Mouse (Mus musculus) erythroblast, embryonic 14.5 days (primary cell): Measurements from ENCODE around the gene Krt86. TPM values are rescaled to one million over a fixed set of nuclear protein-coding genes. Genes with fewer than 3 reads are reported as not detected.

ENCODE experiments used
- H3K27me3 ChIP-seq: 2 replicates; pipeline ENCODE4 v1.6.1; 2012; ENCODE audit warnings: inconsistent platforms; ENCODE audit not compliant: control insufficient read depth
- H3K36me3 ChIP-seq: 2 replicates; pipeline ENCODE4 v1.6.1; 2012; ENCODE audit warnings: mild to moderate bottlenecking, inconsistent platforms; ENCODE audit not compliant: control insufficient read depth
- H3K4me1 ChIP-seq: 2 replicates; pipeline ENCODE4 v1.6.1; 2012; ENCODE audit warnings: inconsistent platforms; ENCODE audit not compliant: control insufficient read depth
- H3K4me3 ChIP-seq: replicated peaks from 2 replicates; pipeline ENCODE3; 2012; ENCODE audit warnings: moderate library complexity, mild to moderate bottlenecking, inconsistent platforms
- H3K9me3 ChIP-seq: 2 replicates; pipeline ENCODE4 v1.6.1; 2012; ENCODE audit warnings: low read length, inconsistent platforms, mixed read lengths; ENCODE audit not compliant: control insufficient read depth
- GATA1 ChIP-seq: IDR thresholded peaks from 2 replicates; pipeline ENCODE4 v1.6.1; 2012; ENCODE audit warnings: low read length, inconsistent platforms, mixed read lengths
- TAL1 ChIP-seq: IDR thresholded peaks from 3 replicates; pipeline ENCODE4 v1.6.1; 2012; ENCODE audit warnings: low read length, inconsistent platforms, mixed read lengths
- polyA plus RNA-seq: library from polyadenylated mRNA; stranded (reverse); fragments of >175 nt; gene quantifications from 2 replicates; pipeline ENCODE4 v1.2.3, GENCODE M21; 2012

The Krt86 gene
- polyA plus RNA-seq, 1 experiment: not detected

- Histone ChIP-seq H3K36me3 (no peaks in the 10 kb centered on the region), H3K4me3 (no peak overlapping the region), H3K9me3 (no peaks in the 10 kb centered on the region), H3K4me1 (no peaks in the 10 kb centered on the region), H3K27me3 (peaks cover 6% of the 10 kb centered on the region)
- TF ChIP-seq TAL1 (no peak), GATA1 (no peak)
Measured at GRCm38 (mm10) chr15:101483646-101484045, 10.4 kb downstream of the Krt86 start.

- no peaks in the 10 kb centered on the region for H3K27me3 ChIP-seq
- no peak overlapping the region for H3K4me3 ChIP-seq
- H3K9me3 ChIP-seq: no peaks in the 10 kb centered on the region
- no peaks in the 10 kb centered on the region for H3K36me3 ChIP-seq
- no peak for TF ChIP-seq TAL1
- no peak for TF ChIP-seq GATA1
- H3K4me1 ChIP-seq: no peaks in the 10 kb centered on the region
Measured at GRCm38 (mm10) chr15:101484939-101485338, 11.7 kb downstream of the Krt86 start.

GRCm38 (mm10) chr15:101485911-101486635 is 12.8 kb downstream of the Krt86 start:
- H3K27me3 ChIP-seq: no peaks in the 10 kb centered on the region
- no peaks in the 10 kb centered on the region for H3K4me1 ChIP-seq
- H3K36me3 ChIP-seq: no peaks in the 10 kb centered on the region
- no peak overlapping the region for H3K4me3 ChIP-seq
- TF ChIP-seq GATA1 (no peak), TAL1 (no peak)
- H3K9me3 ChIP-seq: no peaks in the 10 kb centered on the region

- H3K9me3 ChIP-seq: no peaks in the 10 kb centered on the region
- TF ChIP-seq TAL1: no peak
- no peak for TF ChIP-seq GATA1
- no peaks in the 10 kb centered on the region for H3K36me3 ChIP-seq
- no peak within 1 kb of the TSS for H3K4me3 ChIP-seq
- no peaks in the 10 kb centered on the region for H3K27me3 ChIP-seq
- H3K4me1 ChIP-seq: no peaks in the 10 kb centered on the region
Measured at GRCm38 (mm10) chr15:101491431-101491830, 18.2 kb downstream of the Krt86 start, which contains the start of gene Krt83. Gene Krt83, minus strand, starts transcription at chr15:101491512.

GRCm38 (mm10) chr15:101492718-101493117 is 19.4 kb downstream of the Krt86 start:
- H3K4me1 ChIP-seq: no peaks in the 10 kb centered on the region
- H3K4me3 ChIP-seq: no peak overlapping the region
- no peaks in the 10 kb centered on the region for H3K36me3 ChIP-seq
- no peaks in the 10 kb centered on the region for H3K27me3 ChIP-seq
- TF ChIP-seq GATA1: no peak
- TF ChIP-seq TAL1: no peak
- H3K9me3 ChIP-seq: no peaks in the 10 kb centered on the region

- no peaks in the 10 kb centered on the region for H3K9me3 ChIP-seq
- H3K36me3 ChIP-seq: no peaks in the 10 kb centered on the region
- TF ChIP-seq GATA1 (no peak), TAL1 (no peak)
- no peaks in the 10 kb centered on the region for H3K27me3 ChIP-seq
- H3K4me1 ChIP-seq: no peaks in the 10 kb centered on the region
- H3K4me3 ChIP-seq: no peak overlapping the region
Measured at GRCm38 (mm10) chr15:101493713-101494112, 20.4 kb downstream of the Krt86 start.

- H3K27me3 ChIP-seq: no peaks in the 10 kb centered on the region
- TF ChIP-seq TAL1 (no peak), GATA1 (no peak)
- no peak overlapping the region for H3K4me3 ChIP-seq
- H3K9me3 ChIP-seq: no peaks in the 10 kb centered on the region
- H3K36me3 ChIP-seq: no peaks in the 10 kb centered on the region
- H3K4me1 ChIP-seq: no peaks in the 10 kb centered on the region
Measured at GRCm38 (mm10) chr15:101494203-101494602, 20.9 kb downstream of the Krt86 start.

- H3K9me3 ChIP-seq: no peaks in the 10 kb centered on the region
- H3K4me3 ChIP-seq: no peak overlapping the region
- H3K27me3 ChIP-seq: no peaks in the 10 kb centered on the region
- no peak for TF ChIP-seq TAL1
- TF ChIP-seq GATA1: no peak
- H3K4me1 ChIP-seq: no peaks in the 10 kb centered on the region
- no peaks in the 10 kb centered on the region for H3K36me3 ChIP-seq
Measured at GRCm38 (mm10) chr15:101495266-101495665, 22.0 kb downstream of the Krt86 start.

- no peaks in the 10 kb centered on the region for H3K9me3 ChIP-seq
- H3K4me3 ChIP-seq: no peak overlapping the region
- no peaks in the 10 kb centered on the region for H3K27me3 ChIP-seq
- H3K36me3 ChIP-seq: no peaks in the 10 kb centered on the region
- no peak for TF ChIP-seq TAL1
- no peak for TF ChIP-seq GATA1
- no peaks in the 10 kb centered on the region for H3K4me1 ChIP-seq
Measured at GRCm38 (mm10) chr15:101497181-101497580, 23.9 kb downstream of the Krt86 start.
